Mouse (Mus musculus) erythroid progenitor cell, adult 5-6 weeks (primary cell): Measurements from ENCODE around the gene Rfx3. TPM values are rescaled to one million over a fixed set of nuclear protein-coding genes. Genes with fewer than 3 reads are reported as not detected.

Source experiments
- ATAC-seq: replicated peaks from 2 replicates; pipeline ENCODE4 v1.8.0; 2016; ENCODE audit warnings: moderate number of reproducible peaks, mild to moderate bottlenecking, moderate TSS enrichment, inconsistent platforms; ENCODE audit not compliant: poor library complexity, low FRiP score, severe bottlenecking
- total RNA-seq, 2 experiments: library from RNA; stranded (forward) in 1 of 2; stranded (reverse) in 1 of 2; fragments of 150-400 nt in 1 of 2; fragments of 186-747, 209-891 nt in 1 of 2; gene quantifications; 2 replicates each; pipeline versions ENCODE4 v1.2.3 to v1.2.4; 2015 to 2017; ENCODE audit warnings: low replicate concordance in 2 of 2

The Rfx3 gene
- total RNA-seq, 2 experiments from 2014 or later: 5.4 to 7.3 TPM

DNA sequence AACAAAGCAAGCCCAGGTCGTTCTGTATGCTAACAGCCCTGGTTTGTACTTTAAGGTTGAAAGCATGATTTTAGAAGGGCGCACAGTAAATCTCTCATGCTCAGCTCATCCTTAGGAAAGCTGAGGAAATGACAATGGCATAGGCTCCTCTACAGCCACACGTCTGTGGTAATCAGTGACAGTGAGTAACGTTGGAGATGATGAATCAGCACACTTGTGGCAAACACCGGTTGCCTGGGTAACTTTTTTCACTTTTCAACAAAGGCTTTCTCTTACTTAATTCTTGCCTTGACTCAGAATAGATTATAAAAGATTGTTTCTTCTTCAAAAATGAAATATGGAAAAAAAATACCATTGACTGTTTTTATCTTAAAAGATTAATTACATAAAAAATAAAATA is 104.0 kb downstream of the Rfx3 start:
- ATAC-seq: peak; percentile 61

DNA sequence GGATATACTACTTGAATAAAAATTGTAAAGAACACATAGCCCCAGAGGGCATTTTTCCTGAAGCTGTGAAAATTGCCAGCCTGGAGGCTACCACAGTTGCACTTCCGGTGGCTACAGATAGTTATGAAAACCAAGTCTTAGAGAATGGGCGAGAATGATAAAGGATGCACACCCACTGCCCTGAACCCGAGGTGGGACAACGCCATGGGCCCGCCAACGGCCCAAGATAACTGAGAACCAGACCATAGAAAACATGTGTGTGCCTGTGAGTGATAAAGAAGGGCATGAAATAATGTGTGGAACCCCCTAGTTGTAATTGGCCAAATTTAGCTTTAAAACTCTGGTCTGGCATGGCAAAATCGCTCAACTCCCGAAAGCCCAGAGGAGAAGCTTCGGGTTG is 105.0 kb downstream of the Rfx3 start:
- peak; percentile 79 for ATAC-seq

DNA sequence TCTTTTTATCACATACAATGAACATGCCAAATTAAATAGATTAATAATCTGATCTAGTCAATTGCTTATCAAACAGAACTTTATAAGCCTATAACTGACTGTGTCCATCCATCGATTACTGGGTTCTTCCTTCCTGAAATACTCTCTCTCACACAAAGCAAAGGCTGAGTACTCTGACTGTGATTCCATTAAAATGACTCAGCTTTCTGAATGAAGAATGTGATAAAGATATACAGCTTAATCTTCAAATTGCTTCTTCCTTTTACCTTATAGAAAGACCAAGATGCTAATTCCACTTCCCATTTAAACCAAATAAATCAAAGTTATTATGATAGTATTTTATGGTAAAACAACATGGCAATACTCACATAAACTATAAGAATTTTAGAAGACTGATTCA is 105.8 kb downstream of the Rfx3 start:
- ATAC-seq: no peak

DNA sequence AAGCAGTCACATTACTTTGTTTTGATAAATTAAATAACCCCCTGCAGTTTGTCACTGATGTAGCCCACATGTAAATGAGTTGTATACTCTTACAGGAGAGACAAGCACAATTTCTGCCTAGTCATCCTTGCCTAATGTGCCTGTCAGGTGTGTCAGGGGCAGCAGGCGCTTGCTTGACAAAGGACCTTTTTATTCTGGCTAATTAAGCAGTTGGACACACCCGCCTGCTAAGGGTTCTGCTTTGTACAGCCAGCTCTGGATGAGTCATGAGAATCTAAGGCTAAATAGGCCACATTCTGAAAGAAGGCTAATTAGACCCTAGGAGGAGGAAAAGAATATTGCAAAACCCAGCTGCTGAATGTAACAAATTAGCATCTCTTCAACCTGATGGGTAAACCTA is 106.3 kb downstream of the Rfx3 start:
- ATAC-seq: no peak

GRCm38 (mm10) chr19:27904209-27904608 is 106.8 kb downstream of the Rfx3 start:
- ATAC-seq: no peak

DNA sequence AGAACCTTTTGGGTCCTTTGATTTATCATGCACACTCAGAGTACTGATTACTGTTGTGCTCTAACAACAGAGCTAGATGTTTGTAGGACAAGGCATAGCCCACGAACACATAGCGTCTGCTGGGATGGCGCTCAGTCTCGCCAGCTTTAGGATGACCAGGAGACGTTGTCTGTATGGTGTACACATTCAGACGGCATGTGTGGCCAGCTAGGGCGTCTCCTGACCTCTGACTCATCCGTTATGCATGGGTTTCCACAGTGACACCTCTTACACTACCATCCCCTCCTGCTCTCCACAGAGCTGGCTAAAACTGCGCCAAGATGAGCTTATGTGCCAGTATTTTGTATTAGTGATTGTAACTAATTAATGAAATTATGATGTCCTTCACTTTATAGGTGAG is 108.4 kb downstream of the Rfx3 start:
- no peak for ATAC-seq

GRCm38 (mm10) chr19:27901693-27902092 is 109.3 kb downstream of the Rfx3 start:
- ATAC-seq: no peak

DNA sequence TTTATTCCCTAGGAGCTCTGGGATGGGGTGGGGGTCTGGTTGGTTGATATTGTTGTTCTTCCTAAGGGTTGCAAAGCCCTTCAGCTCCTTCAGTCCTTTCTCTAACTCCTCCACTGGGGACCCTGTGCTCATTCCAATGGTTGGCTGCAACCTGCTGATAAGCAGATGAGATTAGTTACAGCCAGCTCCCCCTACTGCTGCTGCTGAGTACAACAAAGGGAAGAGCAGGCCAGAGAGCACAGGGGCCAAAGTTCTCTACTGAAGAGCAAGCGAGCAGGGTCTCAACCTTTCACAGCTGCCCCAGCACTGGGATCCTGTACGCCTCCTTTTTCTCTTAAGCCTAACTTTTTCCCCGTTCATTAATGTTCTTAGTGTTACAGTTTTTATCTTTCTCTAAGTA is 126.4 kb downstream of the Rfx3 start:
- peak; percentile 57; the same call in 1 of the 2 replicates for ATAC-seq

GRCm38 (mm10) chr19:27877429-27877828 is 133.5 kb downstream of the Rfx3 start:
- ATAC-seq: no peak

DNA sequence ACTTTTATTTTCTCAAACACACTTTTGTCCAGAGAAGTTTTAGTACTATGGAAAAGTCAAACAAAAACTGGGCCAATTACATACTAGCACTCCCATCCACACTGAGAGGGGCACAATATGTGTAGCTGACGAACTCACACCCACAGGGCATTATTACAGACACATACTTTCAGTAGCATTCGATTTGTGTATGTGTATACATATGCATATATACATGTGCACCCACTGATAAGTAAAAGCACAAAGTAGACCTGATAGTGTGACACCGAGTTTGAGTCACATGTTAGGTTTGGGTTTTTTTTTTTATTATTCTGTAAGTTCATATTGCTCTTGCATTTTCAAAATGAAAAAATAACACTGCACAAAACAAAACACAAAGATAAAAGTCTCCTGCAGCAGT is 140.2 kb downstream of the Rfx3 start:
- ATAC-seq: peak; percentile 61; the same call in 1 of the 2 replicates

DNA sequence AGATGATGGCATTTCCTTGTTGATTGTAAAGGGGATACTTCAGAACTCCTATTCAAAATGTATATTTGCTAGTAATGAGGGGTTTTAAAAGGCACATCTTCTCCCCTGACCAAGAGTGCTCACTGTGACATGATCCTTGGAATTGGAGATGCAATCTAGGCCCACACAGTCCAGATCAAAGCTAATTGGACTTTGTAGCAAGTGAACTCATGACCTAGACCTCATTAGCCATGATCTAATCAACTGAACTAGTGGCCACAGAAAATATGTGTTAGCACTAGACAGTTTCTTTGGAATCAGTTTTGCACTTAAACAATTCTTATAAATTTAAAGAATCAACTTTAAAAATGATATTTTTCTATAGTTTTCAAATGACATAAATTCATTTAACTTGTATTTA is 151.3 kb downstream of the Rfx3 start:
- ATAC-seq: no peak

DNA sequence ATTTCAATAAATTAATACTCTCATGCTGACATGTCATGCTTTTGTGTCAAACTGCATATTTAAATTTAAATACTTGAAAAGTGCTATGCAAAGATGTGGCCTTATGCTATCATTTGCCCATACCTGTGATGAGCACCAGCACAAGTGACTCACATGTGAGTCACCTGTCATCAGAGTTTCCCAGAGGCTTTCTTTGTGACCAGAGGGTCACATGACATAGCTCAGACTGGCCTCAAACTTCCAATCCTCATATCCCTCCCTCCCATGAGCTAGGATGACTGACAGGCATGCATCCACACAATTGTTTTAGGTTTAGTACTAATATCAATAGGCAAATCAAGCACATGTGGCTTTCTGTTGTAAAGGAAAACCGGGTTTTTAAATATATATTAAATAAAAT is 162.0 kb downstream of the Rfx3 start:
- ATAC-seq: no peak

DNA sequence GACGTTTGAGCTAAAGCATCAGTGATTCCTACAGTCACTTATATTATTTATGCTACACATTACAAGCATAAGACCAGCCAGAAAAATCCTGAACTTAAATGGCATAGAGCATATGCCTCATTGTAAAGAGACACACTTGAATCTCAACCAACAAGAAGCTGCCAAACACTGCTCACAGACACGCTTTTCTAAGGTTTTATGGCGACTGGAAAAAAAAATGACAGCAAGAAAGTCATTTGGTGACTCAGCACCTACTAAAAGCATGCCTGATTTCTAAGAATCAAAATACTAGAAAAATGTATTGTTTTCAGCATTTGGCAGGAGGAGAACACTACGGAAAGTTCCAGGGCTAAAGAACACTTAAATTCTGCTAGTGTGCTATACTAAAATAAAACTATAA is 163.9 kb downstream of the Rfx3 start:
- no peak for ATAC-seq

- ATAC-seq: no peak
These were observed 172.3 kb downstream of the Rfx3 start for GRCm38 (mm10) chr19:27838635-27839034.

DNA sequence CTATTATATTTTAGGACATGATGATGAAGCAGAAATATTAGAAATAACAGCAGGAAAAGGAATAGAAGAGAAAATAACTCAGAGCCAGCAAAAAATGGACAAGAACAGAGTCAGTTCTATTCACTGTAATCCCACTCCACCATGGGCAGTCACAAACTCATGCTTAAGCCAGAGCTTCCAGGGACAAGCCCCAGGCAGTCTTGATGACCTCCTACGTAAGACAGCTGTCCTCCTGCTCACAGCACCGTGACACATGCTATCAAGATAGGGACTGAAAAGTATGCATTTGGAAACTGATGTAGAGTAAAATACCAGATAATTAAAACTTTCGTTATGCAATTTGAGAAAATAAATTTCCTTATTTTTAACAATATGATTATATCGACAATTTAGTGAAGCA is 172.9 kb downstream of the Rfx3 start:
- no peak for ATAC-seq

GRCm38 (mm10) chr19:27832448-27832847 is 178.5 kb downstream of the Rfx3 start:
- ATAC-seq: no peak

DNA sequence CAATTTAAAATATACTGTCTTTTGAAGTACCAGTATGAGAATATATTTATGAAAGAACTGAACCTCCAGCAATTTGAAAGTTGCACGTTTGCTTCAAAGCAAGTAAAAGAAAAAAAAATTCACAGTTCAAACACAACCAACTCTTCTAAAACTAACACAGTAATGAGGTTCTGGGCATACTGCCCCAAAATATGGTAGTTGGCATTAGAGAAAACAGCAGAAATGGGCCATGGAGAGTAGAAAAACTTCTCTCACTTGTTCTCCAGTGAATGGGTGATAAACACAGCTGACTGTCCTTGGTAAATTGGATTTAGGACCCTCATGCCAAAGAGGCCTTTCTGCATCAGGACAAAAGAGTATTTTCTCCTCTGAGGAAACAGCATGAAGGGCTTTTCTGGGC is 182.7 kb downstream of the Rfx3 start:
- ATAC-seq: no peak

GRCm38 (mm10) chr19:27817661-27818060 is 193.3 kb downstream of the Rfx3 start:
- no peak for ATAC-seq

DNA sequence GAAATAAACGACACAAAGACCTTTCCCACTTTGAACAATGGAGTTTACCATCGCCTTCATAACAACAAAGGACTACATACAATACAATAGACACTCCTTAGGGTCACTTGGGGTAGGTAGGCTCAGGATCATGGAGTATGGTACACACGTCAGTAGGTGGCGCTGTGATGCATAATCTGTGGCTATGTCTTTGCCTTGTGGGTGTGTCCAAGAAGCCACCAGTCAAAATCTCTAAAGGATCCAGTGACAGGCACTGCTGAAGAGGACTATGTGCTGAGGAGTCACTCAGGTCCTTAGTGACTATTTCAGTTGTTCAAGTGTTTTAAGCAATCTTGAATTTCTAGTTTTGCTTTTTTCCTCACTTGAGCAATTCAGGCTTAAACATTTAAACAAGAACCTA is 230.9 kb downstream of the Rfx3 start:
- ATAC-seq: peak; percentile 59; the same call in 1 of the 2 replicates

- no peak for ATAC-seq
These were observed 240.2 kb downstream of the Rfx3 start for GRCm38 (mm10) chr19:27770716-27771265.

GRCm38 (mm10) chr19:27768444-27768843 is 242.5 kb downstream of the Rfx3 start:
- ATAC-seq: no peak

DNA sequence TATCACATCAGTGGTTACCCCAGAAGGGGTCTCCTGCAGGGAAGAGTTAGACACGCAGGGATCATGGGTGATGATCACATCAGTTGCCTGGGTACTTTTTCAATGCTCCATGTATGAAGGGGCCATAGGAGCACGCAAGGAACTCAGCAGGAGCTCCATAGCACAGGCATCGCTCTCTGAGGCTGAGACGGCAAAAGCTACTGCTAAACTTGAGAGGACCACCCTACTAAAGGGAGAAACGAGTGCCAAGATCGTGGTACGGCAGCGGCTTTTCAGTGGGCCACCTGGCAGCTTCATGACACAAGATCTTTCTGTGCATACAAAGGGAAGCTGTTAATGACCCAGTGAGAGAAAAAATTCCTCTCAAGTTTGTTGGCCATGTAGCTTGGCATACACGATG is 250.7 kb downstream of the Rfx3 start:
- ATAC-seq: no peak
